Mouse (Mus musculus) thymus, postnatal 4 days (tissue): ENCODE measurements at regions not wholly inside any gene's neighbourhood (a gene's known extent, or its start where the extent isn't known, plus 50 kb on each side); places are given as distances from the start of the nearest gene placed in this dataset.

ENCODE experiments used
- DNase-seq: peaks from one replicate; pipeline ENCODE4 v3.0.0; 2021

- no peak for DNase-seq
Observed at GRCm38 (mm10) chr14:14596057-14596809, 105.8 kb upstream of the Slc4a7 start.

DNA sequence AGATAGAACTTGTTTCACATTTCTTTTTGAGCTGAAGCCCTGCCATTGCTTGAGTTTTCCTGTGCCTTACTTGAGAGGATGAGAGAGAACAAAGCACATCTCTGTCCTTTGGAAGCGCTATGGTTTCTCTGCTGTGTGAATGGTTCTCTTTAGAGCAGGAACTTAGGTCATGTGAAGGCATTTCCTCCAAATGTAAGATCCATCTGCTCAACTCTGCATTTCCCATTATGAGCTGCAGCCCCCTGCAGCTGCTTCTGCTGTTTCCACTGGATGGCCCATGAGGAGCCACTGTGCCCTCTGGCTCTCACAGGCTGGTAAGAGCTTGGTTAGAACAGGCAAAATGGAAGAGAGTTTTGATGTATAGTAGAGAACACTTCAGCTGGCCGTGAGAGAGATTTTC, 102.5 kb upstream of the Slc4a7 start:
- no peak for DNase-seq

GRCm38 (mm10) chr14:14599990-14600389, 102.1 kb upstream of the Slc4a7 start:
- DNase-seq = no peak

GRCm38 (mm10) chr14:14603439-14603838, 98.6 kb upstream of the Slc4a7 start:
- no peak for DNase-seq

- no peak for DNase-seq
Observed at GRCm38 (mm10) chr14:14607074-14607473, 95.0 kb upstream of the Slc4a7 start.

DNA sequence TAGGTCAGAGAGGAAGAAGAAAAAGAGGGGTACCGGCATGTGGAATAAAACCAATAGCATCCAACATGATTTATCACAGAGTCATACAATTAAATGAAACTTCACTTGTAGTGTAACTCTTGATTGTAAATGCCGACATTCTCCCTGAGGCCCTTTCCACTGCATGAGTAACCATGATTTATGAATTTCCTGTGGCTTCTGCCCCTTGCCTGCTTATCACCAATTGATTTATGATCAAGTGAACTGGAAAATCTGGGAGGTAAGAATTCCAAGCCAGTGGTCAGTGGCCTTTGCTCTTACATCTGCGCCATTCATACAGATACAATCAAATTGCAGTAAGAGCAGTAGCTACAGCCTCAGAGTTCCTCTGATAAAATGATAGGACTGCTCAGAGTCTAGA, 89.8 kb upstream of the Slc4a7 start:
- DNase-seq = no peak

DNA sequence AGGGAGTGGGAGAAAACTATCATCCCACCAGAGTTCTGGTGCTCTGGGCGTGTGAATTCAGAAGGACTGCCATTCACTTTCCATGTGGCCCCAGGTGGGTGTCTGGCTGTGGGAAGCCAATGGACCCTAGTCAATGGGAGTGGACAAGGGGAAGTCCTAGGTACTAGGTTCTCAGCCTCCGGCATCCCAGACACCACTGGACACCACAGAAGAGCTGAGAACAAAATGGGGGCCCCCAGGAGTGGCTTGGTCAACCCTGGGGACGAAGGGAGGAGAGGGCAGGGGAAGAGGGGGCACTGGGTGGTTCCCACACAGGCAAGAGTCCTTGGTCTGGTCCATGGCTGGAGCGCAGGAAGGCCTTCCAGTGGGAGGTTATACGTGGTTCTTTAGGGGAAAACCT, 81.8 kb upstream of the Slc4a7 start:
- no peak for DNase-seq

DNA sequence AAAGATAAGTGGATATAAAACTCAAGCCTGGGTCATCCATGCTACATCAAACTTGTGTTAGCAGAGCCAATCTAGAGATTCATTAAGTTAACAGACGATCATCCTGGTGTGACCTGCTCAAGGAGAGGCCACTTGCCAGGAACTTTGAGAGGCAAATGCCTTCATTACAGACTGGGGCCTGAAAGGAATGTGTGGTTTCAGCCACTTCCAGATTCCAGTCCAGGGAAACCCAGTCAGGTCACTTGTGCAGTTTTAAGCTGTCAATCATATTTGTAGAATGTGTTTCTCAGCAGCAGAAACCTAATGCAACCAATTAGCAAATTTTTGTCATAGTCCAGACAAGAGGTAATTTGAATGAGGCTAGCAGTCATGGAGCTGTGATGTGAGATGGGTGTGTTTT, 73.4 kb upstream of the Slc4a7 start:
- no peak for DNase-seq

- no peak for DNase-seq
Observed at GRCm38 (mm10) chr14:14631750-14632149, 70.3 kb upstream of the Slc4a7 start.

DNA sequence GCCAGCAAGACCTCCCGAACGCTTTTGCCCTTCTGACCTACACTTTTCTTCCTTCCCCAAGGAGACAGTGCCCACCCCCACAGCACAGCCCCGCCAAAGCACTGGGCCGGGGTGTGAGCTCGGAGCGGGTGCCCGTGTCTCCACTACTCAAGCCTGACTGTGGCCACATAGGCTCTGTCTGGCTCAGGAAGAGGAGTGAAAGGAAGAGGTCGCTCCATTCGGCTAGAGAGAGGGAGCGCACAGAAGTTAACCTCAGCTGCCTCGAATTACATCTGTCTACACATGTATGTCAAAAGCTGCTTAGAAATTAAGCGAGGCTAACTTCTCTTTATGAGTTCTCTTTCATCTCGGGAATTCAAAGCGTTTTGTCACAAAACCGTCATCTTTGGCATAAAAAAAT, 69.6 kb upstream of the Slc4a7 start:
- peak; percentile 43 for DNase-seq

- peak; percentile 66 for DNase-seq
Observed at GRCm38 (mm10) chr14:14632951-14633931, 68.8 kb upstream of the Slc4a7 start.

- DNase-seq = peak; percentile 36
Observed at GRCm38 (mm10) chr14:14634021-14634420, 68.1 kb upstream of the Slc4a7 start.

GRCm38 (mm10) chr14:14639102-14640015, 62.7 kb upstream of the Slc4a7 start:
- DNase-seq = no peak

GRCm38 (mm10) chr14:14640023-14640441, 62.0 kb upstream of the Slc4a7 start:
- no peak for DNase-seq

DNA sequence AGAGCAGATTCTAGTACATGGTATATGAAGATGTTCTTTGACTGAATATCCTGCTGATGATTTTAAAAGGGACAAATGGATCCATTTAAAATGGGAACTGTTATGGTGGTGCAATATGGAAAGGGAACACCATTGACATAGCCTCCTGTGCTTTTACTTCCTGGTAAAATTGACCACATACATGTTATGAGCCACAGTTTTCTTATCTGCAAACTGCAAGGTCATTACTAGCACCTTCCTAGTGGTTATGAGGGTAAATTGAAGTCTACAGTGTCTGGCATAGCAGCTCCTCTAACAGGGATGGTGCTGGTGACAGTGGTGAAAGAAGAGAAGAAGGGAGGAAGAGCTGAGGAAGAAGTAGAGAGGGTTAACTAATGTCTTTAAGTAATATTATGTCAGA, 61.5 kb upstream of the Slc4a7 start:
- no peak for DNase-seq

DNA sequence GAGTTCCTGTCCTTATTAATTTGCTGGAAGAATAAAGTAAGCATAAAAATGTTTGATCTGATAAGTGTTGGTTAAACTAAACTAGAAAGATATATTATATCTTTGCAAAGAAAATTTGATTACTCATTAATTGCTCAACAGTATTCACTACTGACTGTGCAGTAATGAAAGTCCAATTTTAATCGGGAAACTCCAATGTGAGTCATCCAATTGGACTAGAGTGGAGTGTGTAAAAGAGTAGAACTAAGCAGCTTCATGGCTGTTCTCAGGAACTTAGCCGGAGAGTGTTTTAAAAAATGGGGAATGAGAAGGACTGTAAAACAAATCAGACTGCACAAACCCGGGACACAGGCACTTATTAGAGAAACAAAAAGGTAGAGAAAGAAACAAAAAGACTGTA, 58.5 kb upstream of the Slc4a7 start:
- no peak for DNase-seq

DNA sequence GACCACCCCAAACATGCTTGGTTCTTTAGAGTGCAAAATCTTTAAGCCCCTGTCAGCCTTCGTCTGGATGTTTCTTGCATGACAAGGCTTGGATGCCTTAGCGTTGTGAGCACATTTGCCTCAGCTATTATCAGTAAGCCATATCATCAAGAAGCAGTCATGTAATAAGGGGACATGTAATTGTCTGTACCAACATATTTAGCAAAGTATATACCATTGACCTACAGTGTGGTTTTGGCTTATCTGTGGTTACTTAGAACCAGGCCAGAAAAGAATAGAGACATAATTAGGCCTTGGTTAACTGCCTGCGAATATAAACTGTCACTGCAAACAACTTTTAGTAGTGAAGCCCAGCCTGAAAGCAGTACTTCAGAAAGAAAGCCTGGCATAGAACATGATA, 57.0 kb upstream of the Slc4a7 start:
- DNase-seq = no peak
